Mouse (Mus musculus) brain, adult 2 months (tissue): Measurements from ENCODE around the gene Rasip1.

Experiments
- DNase-seq: peaks from one replicate; pipeline ENCODE4 v3.0.0; 2011; ENCODE audit warnings: low read depth, low spot score

The Rasip1 gene

DNA sequence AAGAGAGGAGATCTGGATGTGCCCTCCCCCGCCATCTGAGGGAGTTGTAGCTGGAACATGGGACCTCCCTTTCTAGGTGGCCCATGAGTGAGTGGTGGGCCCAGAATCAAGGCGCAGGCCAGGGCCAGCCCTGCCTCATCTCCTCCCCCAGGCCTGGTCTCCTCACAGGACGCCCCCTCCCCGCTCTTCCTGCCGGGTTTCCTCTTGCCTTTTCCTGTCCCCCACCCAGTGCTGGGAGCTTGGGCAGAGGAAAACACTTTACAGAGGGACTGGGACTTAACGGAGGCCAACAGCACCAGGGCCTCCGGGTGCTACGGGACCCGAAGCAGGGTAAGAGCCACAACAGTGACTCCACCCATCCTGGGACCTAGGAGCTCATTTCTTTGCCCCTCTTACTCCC lies at the start of gene Rasip1:
Rasip1 (plus strand) TSS at position 228 of the 400 bp plus-strand sequence.
- no peak for DNase-seq

GRCm38 (mm10) chr7:45585923-45586322 lies 41.4 kb upstream of the Rasip1 start:
- no peak for DNase-seq

DNA sequence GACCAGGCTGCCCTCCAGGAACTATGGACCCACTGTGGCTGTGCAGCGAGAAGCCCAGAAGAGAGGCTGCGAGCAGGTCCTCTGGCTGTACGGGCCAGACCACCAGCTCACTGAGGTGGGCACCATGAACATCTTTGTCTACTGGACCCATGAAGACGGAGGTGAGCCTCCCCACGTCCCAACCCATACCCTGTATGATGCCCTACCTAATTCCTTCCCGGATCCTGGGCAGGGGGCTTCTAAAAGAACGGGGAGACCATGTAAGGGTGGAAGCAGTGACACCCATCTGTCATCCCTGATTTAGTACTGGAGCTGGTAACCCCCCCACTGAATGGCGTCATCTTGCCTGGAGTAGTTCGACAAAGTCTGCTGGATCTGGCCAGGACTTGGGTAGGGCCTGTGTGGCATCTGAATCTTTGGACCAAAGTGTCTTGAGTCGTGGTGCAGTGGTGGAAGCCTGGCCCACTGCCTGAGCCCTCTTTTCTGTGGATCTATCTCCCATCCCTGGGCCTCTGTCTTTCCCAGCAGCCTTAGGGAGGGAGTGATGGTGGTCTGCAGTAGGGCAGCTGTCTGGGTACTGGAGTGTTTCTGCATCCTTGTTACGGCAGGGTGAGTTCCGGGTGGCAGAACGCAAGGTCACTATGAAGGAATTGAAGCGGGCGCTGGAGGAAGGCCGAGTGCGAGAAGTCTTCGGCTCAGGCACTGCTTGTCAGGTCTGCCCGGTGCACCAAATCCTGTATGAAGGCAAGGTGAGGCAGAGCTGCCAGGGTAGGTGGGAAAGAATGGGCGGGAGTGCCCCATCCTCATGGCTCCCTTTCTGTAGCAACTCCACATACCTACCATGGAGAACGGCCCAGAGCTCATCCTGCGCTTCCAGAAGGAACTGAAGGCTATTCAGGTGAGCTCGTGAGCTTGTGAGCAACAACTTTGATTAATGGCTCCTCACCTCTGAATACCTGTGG lies 39.4 kb upstream of the Rasip1 start:
- no peak for DNase-seq

GRCm38 (mm10) chr7:45589173-45589572 lies 38.1 kb upstream of the Rasip1 start:
- peak; percentile 100 for DNase-seq

- no peak for DNase-seq
Observed at GRCm38 (mm10) chr7:45589898-45590297, 37.4 kb upstream of the Rasip1 start.

GRCm38 (mm10) chr7:45590874-45591273 lies 36.4 kb upstream of the Rasip1 start:
- DNase-seq, result peak; percentile 32

DNA sequence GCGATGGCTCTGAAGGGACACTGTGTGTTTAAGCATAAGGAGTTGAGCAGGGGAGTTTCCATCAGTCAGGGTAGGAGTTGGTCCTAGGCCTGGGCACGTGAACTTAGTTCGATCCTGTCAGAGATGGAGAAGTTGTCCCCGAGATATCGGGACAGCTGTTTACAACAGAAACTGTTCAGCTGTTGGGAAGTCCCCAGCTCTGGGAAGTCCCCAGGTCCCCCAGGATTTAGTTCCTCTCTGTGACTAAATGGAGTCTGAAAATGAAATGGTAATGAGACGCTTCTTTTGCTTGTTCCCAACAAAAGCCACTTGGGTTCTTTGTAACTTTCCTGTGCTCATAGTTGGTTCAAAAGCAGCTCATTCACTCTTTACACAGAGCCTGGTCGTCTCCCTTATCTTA lies 35.4 kb upstream of the Rasip1 start:
- DNase-seq, result no peak

- peak; percentile 88 for DNase-seq
Observed at GRCm38 (mm10) chr7:45593118-45593815, 34.0 kb upstream of the Rasip1 start.

DNA sequence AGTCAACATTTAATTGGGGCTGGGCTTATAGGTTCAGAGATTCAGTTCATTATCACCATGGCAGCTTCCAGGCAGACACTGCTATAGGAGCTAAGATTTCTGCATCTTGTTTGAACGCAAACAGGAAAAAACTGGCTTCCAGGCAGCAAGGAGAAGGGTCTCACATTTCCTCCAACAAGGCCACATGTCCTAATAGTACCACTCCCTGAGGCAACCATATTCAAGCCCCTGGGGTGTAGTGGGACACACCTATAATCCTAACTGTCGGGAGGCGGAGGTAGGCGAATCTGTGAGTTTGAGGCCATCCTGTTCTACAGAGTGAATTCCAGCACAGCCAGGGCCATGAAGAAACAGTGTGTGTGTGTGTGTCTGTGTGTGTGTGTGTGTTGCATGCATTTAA lies 32.1 kb upstream of the Rasip1 start:
- no peak for DNase-seq

DNA sequence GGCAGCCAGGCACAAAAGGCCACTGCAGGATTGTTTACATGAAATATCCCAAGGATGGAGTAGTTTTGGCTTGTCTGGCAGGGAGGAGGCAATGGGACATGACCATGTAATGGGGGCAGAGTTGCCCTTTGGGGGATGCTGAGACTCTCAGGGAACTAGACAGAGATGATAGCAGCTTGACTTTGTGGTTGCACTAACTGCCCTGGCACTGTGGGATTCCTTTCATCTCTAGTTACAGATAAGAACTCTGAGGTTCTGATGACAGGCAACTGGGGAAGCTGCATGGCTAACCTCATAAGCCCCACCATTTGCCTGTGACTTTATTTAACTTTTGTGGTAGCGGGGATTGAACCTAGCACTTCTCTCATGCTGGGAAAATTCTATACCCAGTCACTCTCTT lies 31.2 kb upstream of the Rasip1 start:
- DNase-seq, result no peak

DNA sequence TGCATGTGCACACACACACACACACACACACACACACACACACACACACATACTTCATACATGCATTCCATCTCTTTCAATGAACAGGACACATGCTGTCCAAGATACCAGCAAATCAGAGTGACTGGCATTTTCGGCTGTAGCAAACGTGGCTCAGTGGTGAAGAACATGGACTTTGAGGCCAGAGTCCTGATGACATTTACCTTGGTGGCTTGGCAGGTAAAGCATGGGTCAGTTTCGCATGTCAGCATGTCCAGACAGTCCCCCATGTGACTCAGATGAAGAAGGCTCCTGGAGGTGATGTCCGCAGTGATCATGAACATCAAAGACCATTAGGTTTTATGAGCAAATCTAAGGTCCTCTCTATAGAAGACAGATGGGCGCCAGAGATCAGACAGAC lies 30.3 kb upstream of the Rasip1 start:
- DNase-seq, result no peak

DNA sequence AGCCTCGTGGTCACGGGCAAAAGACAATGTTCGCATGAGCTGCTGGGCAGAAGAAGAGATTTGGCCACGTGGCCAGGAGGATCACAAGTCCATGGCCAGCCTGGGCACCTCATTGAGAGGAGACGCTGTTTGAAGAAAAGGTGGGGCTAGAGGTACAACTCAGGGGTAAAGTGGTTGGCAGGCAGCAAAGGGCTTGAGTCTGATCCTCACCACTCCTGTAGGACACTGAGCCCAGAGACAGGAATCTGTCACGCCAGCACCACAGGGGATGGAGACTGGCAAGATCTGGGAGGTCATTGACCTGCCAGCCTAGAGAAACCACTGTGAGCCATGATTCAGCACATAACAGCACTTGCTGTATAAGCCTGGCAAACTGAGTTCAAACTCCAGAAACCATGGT lies 29.8 kb upstream of the Rasip1 start:
- DNase-seq, result no peak

GRCm38 (mm10) chr7:45598960-45599879 lies 28.1 kb upstream of the Rasip1 start:
- DNase-seq, result no peak

DNA sequence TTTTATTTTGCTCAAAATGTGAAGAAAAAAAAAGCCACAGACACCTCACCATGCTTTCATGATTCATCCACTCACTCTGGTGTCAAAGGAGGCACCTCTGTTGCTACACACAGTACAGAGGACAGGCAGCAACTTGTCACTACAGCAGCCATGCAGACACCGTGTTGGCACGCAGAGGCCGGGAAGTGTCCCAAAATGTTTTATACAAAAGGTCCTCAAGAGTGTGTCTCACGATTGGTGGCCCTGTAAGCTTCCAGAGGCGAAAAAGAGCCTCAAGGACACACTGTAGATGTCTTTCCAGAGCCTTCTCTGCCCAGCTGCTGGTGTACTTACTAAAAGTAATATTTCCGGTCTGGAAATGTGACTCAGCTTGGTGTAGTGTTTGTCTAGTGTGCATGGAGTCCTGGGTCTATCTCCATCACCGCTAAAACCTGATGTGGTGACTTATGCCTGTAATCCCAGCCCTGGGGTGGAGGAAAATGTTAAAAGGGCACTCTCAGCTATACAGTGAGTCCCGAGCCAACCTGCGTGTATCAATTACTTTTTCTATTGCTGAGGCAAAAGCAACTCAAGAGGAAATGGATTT lies 21.5 kb upstream of the Rasip1 start:
- DNase-seq, result no peak

- no peak for DNase-seq
Observed at GRCm38 (mm10) chr7:45609511-45609910, 17.8 kb upstream of the Rasip1 start.

DNA sequence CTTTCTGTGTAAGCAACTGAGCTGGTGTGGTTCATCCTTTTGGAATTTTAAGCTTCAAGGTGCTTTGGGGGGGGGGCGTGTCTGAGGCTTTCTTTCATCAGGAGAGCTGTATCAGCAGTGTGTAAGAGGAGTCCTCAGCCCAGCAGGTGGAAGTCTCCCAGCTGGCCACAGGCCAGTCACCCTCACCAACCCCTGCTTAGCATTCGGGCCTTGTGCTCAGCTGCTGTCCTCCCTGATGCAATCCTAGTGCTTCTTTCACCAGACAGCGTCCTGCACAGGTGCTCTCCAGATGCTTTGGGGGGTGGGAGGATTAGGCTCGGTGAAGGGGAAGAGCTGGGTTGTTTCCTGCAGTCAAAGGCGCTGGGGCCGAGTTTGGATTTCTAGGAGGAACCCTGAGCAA lies 11.0 kb upstream of the Rasip1 start:
- DNase-seq, result no peak

- DNase-seq, result peak; percentile 61
Observed at GRCm38 (mm10) chr7:45617042-45617695, 10.1 kb upstream of the Rasip1 start, which contains the start of gene Fut1. Gene Fut1 (plus strand): TSS chr7:45617289.

- DNase-seq, result no peak
Observed at GRCm38 (mm10) chr7:45618316-45618715, 9.0 kb upstream of the Rasip1 start.

DNA sequence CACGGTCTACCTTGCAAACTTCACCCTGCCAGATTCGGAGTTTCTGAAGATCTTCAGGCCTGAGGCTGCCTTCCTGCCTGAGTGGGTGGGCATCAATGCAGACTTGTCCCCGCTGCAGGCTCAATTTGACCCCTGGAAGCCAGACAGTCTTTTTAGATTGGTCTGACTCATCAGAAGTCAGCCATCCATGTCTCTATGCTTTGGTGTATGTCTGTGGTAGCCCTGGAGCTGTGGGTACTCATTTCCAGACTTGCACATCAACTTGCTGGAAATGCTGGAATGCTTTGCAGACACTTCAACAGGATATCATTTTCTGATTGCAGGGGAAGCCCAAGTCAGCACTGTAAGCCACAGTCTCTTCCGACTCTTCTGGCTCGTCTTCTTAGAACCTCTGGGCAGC lies 7.7 kb upstream of the Rasip1 start:
- DNase-seq, result no peak

- no peak for DNase-seq
Observed at GRCm38 (mm10) chr7:45621443-45621842, 5.8 kb upstream of the Rasip1 start, which contains the start of gene Izumo1. Gene Izumo1 (plus strand): TSS chr7:45621811.

DNA sequence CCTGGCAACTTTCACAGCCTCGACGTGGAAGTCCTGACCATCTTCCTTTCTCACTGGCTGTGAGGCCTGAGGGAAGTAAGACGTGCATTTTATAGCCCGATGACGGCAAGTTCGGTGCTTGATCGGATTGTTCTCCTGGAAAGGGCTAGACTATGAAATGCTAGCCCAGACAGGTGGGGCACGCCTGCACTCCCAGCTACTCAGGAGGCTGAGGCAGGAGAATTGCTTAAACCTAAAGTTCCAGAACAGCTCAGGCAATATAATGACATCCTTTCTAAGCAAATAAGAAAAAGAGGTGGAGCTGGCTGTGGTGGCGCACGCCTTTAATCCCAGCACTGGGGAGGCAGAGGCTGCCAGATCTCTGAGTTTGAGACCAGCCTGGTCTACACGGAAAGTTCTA lies 3.8 kb upstream of the Rasip1 start:
- DNase-seq, result no peak
